Mouse (Mus musculus): ENCODE measurements around the gene Pycard. TPM values are rescaled to one million over a fixed set of nuclear protein-coding genes. Genes with fewer than 3 reads are reported as not detected.
A peak's percentile ranks its signal among the peaks of the same experiment; 100 is the strongest.
"Not testable (repeated sequence)": the region's sequence is repeated elsewhere in the genome, so short reads cannot be mapped to it uniquely, and the experiment has no call there.

Pycard gene
- total and polyA plus RNA-seq, 2 experiments from 2014 or later, result 7.4 to 8.1 TPM

GRCm38 (mm10) chr7:128024932-128025331, 31.3 kb upstream of the Pycard start:
- no peak overlapping the region for H3K27ac ChIP-seq (ENCODE audit: low read depth, low read length)
- H3K36me3 ChIP-seq (ENCODE audit: insufficient read depth), result no peaks in the 10 kb centered on the region
- no peak overlapping the region for H3K4me3 ChIP-seq (ENCODE audit: low read depth, low read length)
- 87% methylated on average over 4 of the region's 4 CpGs for WGBS
- H3K27me3 ChIP-seq (ENCODE audit: insufficient read depth, low read length), result no peaks in the 10 kb centered on the region
- H3K4me1 ChIP-seq (ENCODE audit: insufficient read depth), result no peaks in the 10 kb centered on the region
- ATAC-seq (no peak), DNase-seq (no peak)
- H3K9ac ChIP-seq, result no peak overlapping the region
- TF ChIP-seq CTCF (IDR thresholded peaks at IDR 0.05; ENCODE audit: low read depth), result no peak
- H3K9me3 ChIP-seq (ENCODE audit: low read length), result no peaks in the 10 kb centered on the region
- no peak overlapping the region for H3K4me2 ChIP-seq (ENCODE audit: low read depth)

- Histone ChIP-seq H3K9ac (no peak overlapping the region), H3K27me3 (ENCODE audit: insufficient read depth, low read length) (no peaks in the 10 kb centered on the region), H3K4me2 (ENCODE audit: low read depth) (no peak overlapping the region), H3K9me3 (ENCODE audit: low read length) (no peaks in the 10 kb centered on the region), H3K27ac (ENCODE audit: low read depth, low read length) (no peak overlapping the region), H3K4me3 (ENCODE audit: low read depth, low read length) (no peak overlapping the region), H3K36me3 (ENCODE audit: insufficient read depth) (no peaks in the 10 kb centered on the region), H3K4me1 (ENCODE audit: insufficient read depth) (no peaks in the 10 kb centered on the region)
- ATAC-seq (no peak), DNase-seq (no peak)
- 95% methylated on average over 9 of the region's 9 CpGs for WGBS
- no peak for TF ChIP-seq CTCF (IDR thresholded peaks at IDR 0.05; ENCODE audit: low read depth)
Observed at GRCm38 (mm10) chr7:128024364-128024763, 30.7 kb upstream of the Pycard start.

- H3K27me3 ChIP-seq (ENCODE audit: insufficient read depth, low read length), result no peaks in the 10 kb centered on the region
- no peak overlapping the region for H3K4me2 ChIP-seq (ENCODE audit: low read depth)
- H3K27ac ChIP-seq (ENCODE audit: low read depth, low read length), result no peak overlapping the region
- H3K9me3 ChIP-seq (ENCODE audit: low read length), result no peaks in the 10 kb centered on the region
- H3K9ac ChIP-seq, result no peak overlapping the region
- WGBS, result 93% methylated on average over 4 of the region's 4 CpGs
- no peak overlapping the region for H3K4me3 ChIP-seq (ENCODE audit: low read depth, low read length)
- no peak for TF ChIP-seq CTCF (IDR thresholded peaks at IDR 0.05; ENCODE audit: low read depth)
- no peaks in the 10 kb centered on the region for H3K4me1 ChIP-seq (ENCODE audit: insufficient read depth)
- DNase-seq, result no peak
- H3K36me3 ChIP-seq (ENCODE audit: insufficient read depth), result no peaks in the 10 kb centered on the region
- no peak for ATAC-seq
Observed at GRCm38 (mm10) chr7:128023565-128023964, 29.9 kb upstream of the Pycard start.

- WGBS, result 67% methylated on average over 8 of the region's 8 CpGs
- Histone ChIP-seq H3K27me3 (ENCODE audit: insufficient read depth, low read length) (no peaks in the 10 kb centered on the region), H3K36me3 (ENCODE audit: insufficient read depth) (no peaks in the 10 kb centered on the region), H3K9me3 (ENCODE audit: low read length) (no peaks in the 10 kb centered on the region), H3K9ac (no peak overlapping the region), H3K27ac (ENCODE audit: low read depth, low read length) (no peak overlapping the region), H3K4me2 (ENCODE audit: low read depth) (no peak overlapping the region), H3K4me3 (ENCODE audit: low read depth, low read length) (no peak overlapping the region), H3K4me1 (ENCODE audit: insufficient read depth) (no peaks in the 10 kb centered on the region)
- peak; percentile 34 for TF ChIP-seq CTCF (IDR thresholded peaks at IDR 0.05; ENCODE audit: low read depth)
- ATAC-seq, result no peak
- no peak for DNase-seq
Observed at GRCm38 (mm10) chr7:128022974-128023373, 29.3 kb upstream of the Pycard start.

GRCm38 (mm10) chr7:128019187-128019586, 25.5 kb upstream of the Pycard start:
- DNase-seq (no peak), ATAC-seq (no peak)
- Histone ChIP-seq H3K9ac (no peak overlapping the region), H3K27me3 (ENCODE audit: insufficient read depth, low read length) (no peaks in the 10 kb centered on the region), H3K4me3 (ENCODE audit: low read depth, low read length) (no peak overlapping the region), H3K4me2 (ENCODE audit: low read depth) (no peak overlapping the region), H3K4me1 (ENCODE audit: insufficient read depth) (no peaks in the 10 kb centered on the region), H3K27ac (ENCODE audit: low read depth, low read length) (no peak overlapping the region), H3K36me3 (ENCODE audit: insufficient read depth) (no peaks in the 10 kb centered on the region), H3K9me3 (ENCODE audit: low read length) (no peaks in the 10 kb centered on the region)
- TF ChIP-seq CTCF (IDR thresholded peaks at IDR 0.05; ENCODE audit: low read depth), result no peak
- WGBS, result 79% methylated on average over 2 of the region's 2 CpGs

- Histone ChIP-seq H3K9ac (no peak overlapping the region), H3K4me2 (ENCODE audit: low read depth) (no peak overlapping the region), H3K9me3 (ENCODE audit: low read length) (no peaks in the 10 kb centered on the region), H3K4me3 (ENCODE audit: low read depth, low read length) (no peak overlapping the region), H3K36me3 (ENCODE audit: insufficient read depth) (no peaks in the 10 kb centered on the region), H3K4me1 (ENCODE audit: insufficient read depth) (no peaks in the 10 kb centered on the region), H3K27me3 (ENCODE audit: insufficient read depth, low read length) (no peaks in the 10 kb centered on the region), H3K27ac (ENCODE audit: low read depth, low read length) (no peak overlapping the region)
- TF ChIP-seq CTCF (IDR thresholded peaks at IDR 0.05; ENCODE audit: low read depth), result no peak
- DNase-seq, result no peak
- no peak for ATAC-seq
- 89% methylated on average over 3 of the region's 3 CpGs for WGBS
Observed at GRCm38 (mm10) chr7:128018275-128018674, 24.6 kb upstream of the Pycard start.

GRCm38 (mm10) chr7:128016650-128017049, 23.0 kb upstream of the Pycard start:
- TF ChIP-seq CTCF (IDR thresholded peaks at IDR 0.05; ENCODE audit: low read depth), result no peak
- Histone ChIP-seq H3K27me3 (ENCODE audit: insufficient read depth, low read length) (no peaks in the 10 kb centered on the region), H3K9ac (no peak overlapping the region), H3K27ac (ENCODE audit: low read depth, low read length) (no peak overlapping the region), H3K4me3 (ENCODE audit: low read depth, low read length) (no peak overlapping the region), H3K4me1 (ENCODE audit: insufficient read depth) (no peaks in the 10 kb centered on the region), H3K36me3 (ENCODE audit: insufficient read depth) (no peaks in the 10 kb centered on the region), H3K9me3 (ENCODE audit: low read length) (no peaks in the 10 kb centered on the region), H3K4me2 (ENCODE audit: low read depth) (no peak overlapping the region)
- ATAC-seq (no peak), DNase-seq (no peak)
- 85% methylated on average over 6 of the region's 6 CpGs for WGBS

GRCm38 (mm10) chr7:128016134-128016533, 22.5 kb upstream of the Pycard start:
- 85% methylated on average over 5 of the region's 5 CpGs for whole genome bisulfite sequencing

More at GRCm38 (mm10) chr7:128016134-128016533, 22.5 kb upstream of the Pycard start:
- not testable (repeated sequence) for H3K27ac ChIP-seq (ENCODE audit: low read depth, low read length); ATAC-seq; H3K9ac ChIP-seq; DNase-seq; H3K36me3 ChIP-seq (ENCODE audit: insufficient read depth); H3K4me3 ChIP-seq (ENCODE audit: low read depth, low read length); H3K9me3 ChIP-seq (ENCODE audit: low read length); H3K27me3 ChIP-seq (ENCODE audit: insufficient read depth, low read length); H3K4me1 ChIP-seq (ENCODE audit: insufficient read depth); H3K4me2 ChIP-seq (ENCODE audit: low read depth)

Data from forebrain, postnatal 0 days (tissue).